In the genomic region with DNA sequence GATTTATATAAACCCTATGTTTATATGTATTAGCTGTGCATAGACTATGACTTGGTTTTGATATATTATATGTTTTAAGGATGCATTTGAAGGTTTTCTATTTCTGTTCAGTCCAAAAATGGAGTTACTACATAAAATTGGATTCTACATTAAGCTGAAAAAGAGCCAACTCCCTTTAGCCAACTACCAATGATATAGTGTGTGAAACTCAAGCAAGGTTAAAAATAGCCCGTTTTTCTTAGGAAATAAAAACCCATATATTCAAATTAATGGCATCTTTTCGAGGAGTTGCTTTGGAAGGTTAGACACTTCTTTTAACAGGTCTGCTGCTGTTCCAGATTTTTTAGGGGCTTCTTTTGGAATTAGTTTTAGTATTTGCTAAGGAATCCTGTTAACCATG, we compare ENCODE assay signal across 14 mouse cellular contexts.
"Had no signal": no experiment of that assay in that cellular context is flagged by ENCODE, and none has a peak within 500 bp of the region (broad histone marks: within the 10 kb centered on the region; RNA-seq: fewer than 3 reads in every experiment).

No protein-coding gene starts in this region.

- H3K27ac ChIP-seq: layer of hippocampus, adult 2 months; limb, embryonic 15.5 days; liver, embryonic 14.5 days had no signal

- DNase-seq: kidney, adult 2 months; kidney, postnatal 10 days; layer of hippocampus, adult 9-11 months; liver, postnatal 0 days; lung, postnatal 4 days; midbrain, embryonic 14.5 days; thymus, adult 18-20 months; thymus, postnatal 36 days had no signal

- H3K36me3 ChIP-seq: limb, embryonic 15.5 days had no signal

- H3K4me3 ChIP-seq: layer of hippocampus, adult 2 months; limb, embryonic 15.5 days had no signal

- ATAC-seq: intestine, postnatal 0 days; liver, postnatal 0 days had no signal

- H3K4me2 ChIP-seq: limb, embryonic 15.5 days; liver, embryonic 11.5 days; midbrain, embryonic 11.5 days had no signal

- H3K27me3 ChIP-seq: limb, embryonic 15.5 days had no signal

- H3K9me3 ChIP-seq: limb, embryonic 15.5 days had no signal

- H3K9ac ChIP-seq: limb, embryonic 15.5 days; liver, embryonic 14.5 days; liver, postnatal 0 days had no signal
